Mouse (Mus musculus): ENCODE measurements around the gene Vsig2. TPM values are rescaled to one million over a fixed set of nuclear protein-coding genes. Genes with fewer than 3 reads are reported as not detected.

Vsig2 gene
- total RNA-seq, 1 experiment from 2014 or later, result 0.70 TPM

Other genes starting within 250 kb of the Vsig2 start
- 13.5 and 15.1 TPM in 2 replicates for gene Ccdc15, start 190.8 kb upstream of the Vsig2 start, total RNA-seq (2017)
- not detected in 2 replicates for gene Hepacam, start 171.9 kb upstream of the Vsig2 start, total RNA-seq (2017)
- gene Robo4, start 137.4 kb upstream of the Vsig2 start, total RNA-seq (2017), result 0.12 TPM in 1 of 2 replicates, not detected in the other
- not detected in 2 replicates for gene Robo3, start 106.0 kb upstream of the Vsig2 start, total RNA-seq (2017)
- 56.7 and 63.6 TPM in 2 replicates for gene Msantd2, start 49.9 kb upstream of the Vsig2 start, total RNA-seq (2017)
- gene Esam, start 11.2 kb upstream of the Vsig2 start, total RNA-seq (2017), result 1.9 and 2.1 TPM in 2 replicates
- 13.3 and 15.0 TPM in 2 replicates for gene Nrgn, start 13.6 kb downstream of the Vsig2 start, total RNA-seq (2017)
- 6.4 and 10.5 TPM in 2 replicates for gene Siae, start 16.4 kb downstream of the Vsig2 start, total RNA-seq (2017)
- 2.2 and 2.9 TPM in 2 replicates for gene Spa17, start 74.5 kb downstream of the Vsig2 start, total RNA-seq (2017)
- 49.5 and 53.0 TPM in 2 replicates for gene Tbrg1, start 118.1 kb downstream of the Vsig2 start, total RNA-seq (2017)
- 0.25 TPM in 1 of 2 replicates, not detected in the other for gene Panx3, start 130.0 kb downstream of the Vsig2 start, total RNA-seq (2017)
- gene Olfr160, start 177.0 kb downstream of the Vsig2 start, total RNA-seq (2017), result not detected in 2 replicates
- gene Olfr874, start 205.9 kb downstream of the Vsig2 start, total RNA-seq (2017), result not detected in 2 replicates
- not detected in 2 replicates for gene Olfr875, start 232.6 kb downstream of the Vsig2 start, total RNA-seq (2017)